Mouse (Mus musculus): Measurements from ENCODE around the gene Aox2.
A peak's percentile ranks its signal among the peaks of the same experiment; 100 is the strongest.

Gene Aox2

DNA sequence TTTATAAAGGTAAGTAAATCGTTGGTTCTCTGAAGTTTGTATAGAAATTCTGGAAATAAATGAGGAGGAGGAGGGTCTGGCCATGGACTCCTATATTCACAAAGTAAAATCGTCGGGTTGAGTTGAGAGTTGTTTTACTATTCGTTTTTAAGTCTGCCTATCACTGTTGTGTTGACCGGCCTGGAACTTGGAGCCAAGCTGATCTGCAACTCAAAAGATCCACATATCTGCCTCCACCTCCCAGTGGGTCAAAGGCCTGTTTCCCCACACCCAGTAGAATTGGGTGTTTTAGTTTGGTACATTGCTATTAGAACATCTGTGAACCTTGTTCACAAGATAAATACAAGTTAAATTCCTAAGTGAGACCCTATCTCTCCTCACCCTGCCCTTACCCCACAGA is 125.6 kb downstream of the Aox2 start:
- DNase-seq (ENCODE audit: low spot score): no peak

DNA sequence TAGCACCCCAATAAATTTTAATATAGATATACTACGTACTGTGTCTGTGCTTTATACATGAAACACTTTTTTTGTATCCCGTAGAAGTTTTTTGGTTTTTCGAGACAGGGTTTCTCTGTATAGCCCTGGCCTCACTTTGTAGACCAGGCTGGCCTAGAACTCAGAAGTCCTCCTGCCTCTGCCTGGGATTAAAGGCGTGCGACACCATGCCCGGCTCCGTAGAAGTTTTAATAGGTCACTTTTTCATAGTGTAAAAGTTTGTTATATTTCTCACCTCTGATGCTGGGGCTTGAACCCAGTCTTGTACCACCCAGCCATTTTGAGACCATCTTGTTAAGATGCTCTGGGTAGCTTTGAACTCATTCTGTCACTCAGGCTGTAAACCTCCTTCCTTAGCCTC is 129.2 kb downstream of the Aox2 start:
- no peak for DNase-seq (ENCODE audit: low spot score)

DNA sequence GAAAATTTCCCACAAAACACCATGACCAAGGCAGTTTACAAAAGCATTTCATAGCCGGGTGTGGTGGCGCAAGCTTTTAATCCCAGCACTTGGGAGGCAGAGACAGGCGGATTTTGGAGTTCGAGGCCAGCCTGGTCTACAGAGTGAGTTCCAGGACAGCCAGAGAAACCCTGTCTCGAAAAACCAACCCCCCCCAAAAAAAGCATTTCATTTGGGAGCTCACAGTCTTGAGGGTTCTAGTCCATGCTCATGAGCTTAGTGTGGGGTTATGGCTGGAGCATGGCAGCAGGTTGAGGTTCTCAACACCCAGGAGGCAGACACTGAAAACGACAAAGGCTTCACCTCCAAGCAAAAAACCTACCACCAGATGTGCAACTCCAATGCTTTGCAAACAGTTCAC is 130.0 kb downstream of the Aox2 start:
- no peak for DNase-seq (ENCODE audit: low spot score)

DNA sequence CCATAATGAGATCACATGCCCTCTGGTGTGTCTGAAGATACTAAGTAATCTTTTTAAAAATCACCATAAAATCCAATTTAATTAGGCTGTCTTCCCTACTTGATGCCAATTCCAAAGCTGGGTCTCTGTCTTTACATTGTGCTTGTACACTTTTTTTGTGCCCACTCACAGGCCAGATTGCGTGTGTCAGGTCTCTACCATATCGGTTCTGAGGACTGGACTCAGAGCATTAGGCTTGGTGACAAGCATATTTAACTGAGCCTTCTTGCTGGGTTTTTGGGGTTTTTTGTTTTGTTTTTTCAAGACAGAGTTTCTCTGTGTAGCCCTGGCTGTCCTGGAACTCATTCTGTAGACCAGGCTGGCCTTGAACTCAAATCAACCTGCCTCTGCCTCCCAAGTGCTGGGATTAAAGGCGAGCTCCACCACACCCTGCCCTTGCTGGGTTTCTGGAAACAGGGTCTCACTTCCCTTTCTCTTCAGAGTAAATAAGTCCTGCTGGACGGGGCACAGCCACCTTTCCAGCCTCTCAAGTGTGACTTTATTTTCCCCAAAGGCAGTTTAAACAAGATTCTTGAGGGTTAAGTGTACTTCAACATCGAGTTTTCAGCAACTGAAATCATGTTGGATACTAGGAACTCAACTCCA is 131.5 kb downstream of the Aox2 start:
- DNase-seq (ENCODE audit: low spot score): no peak

DNA sequence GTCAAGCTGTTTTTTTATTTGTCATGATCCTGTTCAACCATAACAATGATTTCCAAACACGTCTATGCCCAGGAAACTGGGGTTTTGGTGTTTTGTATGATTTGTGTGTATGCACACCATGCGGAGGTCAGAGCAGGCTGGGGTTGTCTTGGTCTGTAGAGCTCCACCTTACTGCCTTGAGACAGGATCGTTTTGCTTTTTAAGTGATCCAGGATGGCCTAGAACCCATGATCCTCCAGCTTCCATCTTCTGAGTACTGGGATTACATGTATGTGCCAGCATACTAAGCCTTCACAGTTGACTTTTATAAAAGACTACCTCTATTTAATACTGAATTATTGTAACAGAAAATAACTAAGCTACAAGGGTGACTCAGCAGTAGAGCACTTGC is 132.1 kb downstream of the Aox2 start:
- DNase-seq (ENCODE audit: low spot score): no peak

DNA sequence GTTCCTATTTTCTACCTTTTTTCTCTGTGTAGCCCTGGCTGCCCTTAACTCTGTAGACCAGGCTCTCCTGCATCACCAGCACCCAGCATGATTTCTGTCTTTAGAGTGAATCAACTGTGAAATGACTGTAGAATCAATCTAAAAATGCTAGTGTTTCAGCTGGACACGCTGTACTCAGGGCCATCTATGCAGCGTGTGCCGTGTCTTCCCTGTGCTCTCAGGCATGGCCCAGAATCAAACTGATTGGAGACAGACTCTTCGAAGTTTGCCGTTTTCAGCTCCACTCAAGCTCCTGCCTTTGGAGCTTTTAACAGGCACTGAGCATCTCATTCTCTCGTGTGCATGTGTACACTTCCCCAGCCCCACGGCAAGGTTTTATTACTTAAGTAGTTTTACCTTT is 132.7 kb downstream of the Aox2 start:
- no peak for DNase-seq (ENCODE audit: low spot score)

DNA sequence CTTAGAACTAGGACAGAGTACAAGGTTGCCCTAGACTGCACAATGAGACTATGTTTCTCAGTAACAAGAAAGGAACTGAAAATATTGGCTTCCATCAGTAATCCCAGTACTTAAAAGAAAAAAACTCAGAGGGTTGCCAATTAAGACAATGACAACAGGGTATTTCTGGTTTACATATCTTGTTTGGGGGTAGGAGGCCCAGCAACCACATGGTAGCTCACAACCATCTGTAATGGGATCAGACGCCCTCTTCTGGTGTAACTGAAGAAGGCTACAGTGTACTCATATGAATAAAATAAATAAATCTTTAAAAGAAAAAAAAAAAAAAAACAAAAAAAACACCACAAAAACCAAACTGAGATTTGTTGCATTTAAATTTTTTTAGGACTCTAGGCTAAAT is 137.3 kb downstream of the Aox2 start:
- no peak for DNase-seq (ENCODE audit: low spot score)

DNA sequence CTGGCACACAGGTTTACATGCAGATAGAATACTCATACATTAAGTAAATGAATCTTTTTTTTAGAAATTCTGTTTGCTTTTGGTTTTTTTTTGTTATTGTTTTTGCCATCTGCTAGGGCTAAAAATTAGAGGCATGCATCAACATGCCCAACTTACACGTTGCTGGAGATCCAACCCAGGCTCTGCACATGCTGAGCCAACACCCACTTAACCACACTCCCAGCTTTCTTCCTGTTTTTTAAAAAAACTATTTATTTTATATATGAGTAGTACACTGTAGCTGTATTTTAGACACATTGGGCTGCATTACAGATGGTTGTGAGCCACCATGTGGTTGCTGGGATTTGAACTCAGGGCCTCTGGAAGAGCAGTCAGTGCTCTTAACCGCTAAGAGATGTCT is 137.9 kb downstream of the Aox2 start:
- DNase-seq (ENCODE audit: low spot score): no peak

DNA sequence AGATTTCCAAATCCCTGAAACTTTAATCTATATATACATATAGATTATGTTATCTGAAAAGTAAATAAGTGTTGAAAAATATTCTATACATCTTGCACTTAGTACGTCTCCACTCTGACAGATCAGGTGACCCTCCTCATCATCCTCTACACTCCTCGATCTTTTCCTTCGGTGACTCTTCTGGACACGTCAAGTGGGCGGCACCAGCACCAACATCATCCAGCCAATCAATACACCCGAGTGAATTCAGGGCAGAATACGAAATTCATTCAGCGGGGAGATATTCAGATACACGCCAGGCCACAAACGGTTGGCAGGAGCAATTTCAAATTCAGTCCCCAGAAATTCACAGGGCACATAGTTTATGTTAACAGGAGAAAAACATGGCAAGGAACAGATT is 141.9 kb downstream of the Aox2 start:
- no peak for DNase-seq (ENCODE audit: low spot score)

DNA sequence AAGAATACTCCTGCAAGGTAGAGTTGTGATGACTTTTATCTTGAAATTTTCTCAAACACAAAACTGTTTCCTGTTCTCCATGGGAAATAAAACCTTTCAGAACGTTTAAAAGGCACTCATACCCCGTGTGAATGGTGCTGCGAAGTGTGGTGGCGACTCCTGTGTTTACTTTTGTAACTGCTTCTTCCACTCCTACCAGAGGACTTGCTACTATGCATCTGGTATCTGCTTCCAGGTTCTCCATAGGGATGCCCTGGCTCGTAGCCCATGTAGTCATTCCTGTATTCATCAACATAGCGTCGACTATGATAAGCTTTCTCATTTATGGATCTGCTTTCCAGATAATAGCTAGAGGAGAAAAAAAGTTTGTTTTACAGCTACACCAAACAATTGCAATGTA is 142.8 kb downstream of the Aox2 start:
- DNase-seq (ENCODE audit: low spot score): no peak

DNA sequence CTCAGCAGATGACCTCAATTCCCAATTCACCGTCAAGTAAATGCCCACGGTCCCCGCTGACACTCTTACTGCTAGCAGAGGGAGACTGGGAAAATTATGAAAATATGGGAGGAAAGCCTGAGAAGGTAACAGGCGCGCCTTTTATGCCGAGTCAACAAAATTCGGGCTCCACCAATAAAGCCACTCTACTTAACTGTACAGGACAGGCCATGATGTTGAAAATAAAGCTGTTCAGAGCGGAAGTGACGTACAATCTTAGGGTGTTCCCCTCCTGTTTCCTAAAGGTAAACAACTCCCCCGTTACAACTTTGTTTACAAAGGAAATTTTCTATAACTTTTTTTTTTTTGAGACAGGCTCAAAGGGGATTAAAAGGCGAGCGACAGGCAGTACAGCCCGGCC is 144.8 kb downstream of the Aox2 start:
- DNase-seq (ENCODE audit: low spot score): peak; percentile 89

DNA sequence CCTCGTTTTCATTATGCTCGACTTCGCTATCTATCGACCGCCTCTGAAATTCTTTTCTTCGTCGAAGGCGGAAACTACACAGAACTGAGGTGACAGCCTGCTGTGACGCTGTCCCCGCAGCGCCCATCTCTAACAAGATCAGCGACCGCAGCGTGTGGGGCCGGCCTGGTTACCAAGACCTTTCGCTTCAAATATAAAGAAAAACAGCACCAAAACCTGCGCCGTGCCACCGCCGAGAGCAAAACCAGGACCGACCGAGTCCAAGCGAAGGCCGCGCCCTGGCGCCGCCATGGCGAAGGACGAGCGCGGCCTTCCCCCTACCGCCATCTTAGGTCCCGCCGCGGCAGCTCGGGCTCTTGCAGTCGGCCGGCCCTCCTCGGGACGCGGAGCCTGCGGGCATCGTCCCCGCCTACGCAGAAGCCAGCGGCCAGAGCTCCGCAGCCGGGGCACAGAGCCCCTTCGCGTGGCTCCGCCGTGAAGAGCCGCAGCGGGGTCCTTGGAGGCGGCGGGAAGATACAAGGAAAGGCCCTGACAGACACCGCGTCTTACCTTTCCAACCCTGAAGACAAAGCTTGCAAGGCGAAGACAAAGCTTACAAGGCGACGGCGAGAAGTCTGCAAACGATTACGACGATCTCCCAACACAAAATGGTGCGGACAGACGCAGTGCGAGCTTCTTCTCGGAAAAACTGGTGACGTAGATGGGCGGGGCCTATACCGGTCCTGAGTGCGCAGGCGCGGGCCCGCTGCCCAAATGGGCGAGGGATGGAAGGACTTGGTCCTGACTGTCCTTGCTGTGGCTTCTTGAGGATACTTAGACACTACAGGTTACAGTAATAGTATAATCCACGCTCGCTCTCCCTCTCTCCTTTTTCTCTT is 145.5 kb downstream of the Aox2 start, which contains the start of gene Clk1:
Gene Clk1, minus strand, starts transcription at position 696 of the 878 bp plus-strand sequence.
- peak; percentile 98 for DNase-seq (ENCODE audit: low spot score)

DNA sequence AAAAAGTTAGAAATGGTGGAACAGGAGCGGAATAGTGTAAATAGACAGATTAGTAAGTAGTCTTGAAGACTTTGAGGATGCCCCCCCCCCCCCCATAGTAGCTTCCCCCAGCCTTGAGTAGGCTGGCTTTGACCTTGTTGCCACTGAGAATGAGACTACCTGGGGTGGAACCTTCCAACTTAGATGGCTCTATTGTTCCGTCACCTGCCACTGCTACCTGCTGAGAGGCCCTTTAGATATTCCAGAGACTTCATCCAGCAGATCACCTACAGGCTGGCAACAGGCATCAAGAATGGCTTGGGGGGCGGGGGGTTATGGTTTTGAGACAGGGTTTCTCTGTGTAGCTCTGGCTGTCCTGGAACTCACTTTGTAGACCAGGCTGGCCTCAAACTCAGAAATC is 146.4 kb downstream of the Aox2 start:
- no peak for DNase-seq (ENCODE audit: low spot score)

Measured in lung, postnatal 25 days (tissue).